Mouse (Mus musculus) intestine, postnatal 0 days (tissue): ENCODE data around the gene H2-Q4. TPM values are rescaled to one million over a fixed set of nuclear protein-coding genes. Genes with fewer than 3 reads are reported as not detected.
A peak's percentile ranks its signal among the peaks of the same experiment; 100 is the strongest.
"Not testable (repeated sequence)": the region's sequence is repeated elsewhere in the genome, so short reads cannot be mapped to it uniquely, and the experiment has no call there.

ENCODE experiments used
- ATAC-seq: fragments of 200-750 bp; cut with Nextera tagmentation; 2 replicates; pipeline ENCODE4 v1.8.0; 2017; ENCODE audit warnings: mild to moderate bottlenecking, moderate TSS enrichment, moderate library complexity
- H3K27ac ChIP-seq: fragments of 300-500 bp; sonication (generic); 2 replicates; pipeline ENCODE4 v1.5.1; 2014; ENCODE audit warnings: mild to moderate bottlenecking, low read depth, low read length, moderate library complexity
- H3K27me3 ChIP-seq: fragments of 300-500 bp; sonication (generic); replicated peaks from 2 replicates; pipeline ENCODE4 v1.6.1; 2014; ENCODE audit warnings: low read length, mixed read lengths; ENCODE audit not compliant: control insufficient read depth, insufficient read depth
- H3K36me3 ChIP-seq: fragments of 300-500 bp; sonication (generic); 2 replicates; pipeline ENCODE4 v1.6.1; 2014; ENCODE audit warnings: mild to moderate bottlenecking, moderate library complexity; ENCODE audit not compliant: control insufficient read depth, insufficient read depth
- H3K4me1 ChIP-seq: fragments of 300-500 bp; sonication (generic); replicated peaks from 2 replicates; pipeline ENCODE4 v1.6.1; 2014; ENCODE audit warnings: antibody characterized with exemption, low read length, mixed read lengths; ENCODE audit not compliant: control insufficient read depth, insufficient read depth
- H3K4me2 ChIP-seq: fragments of 300-500 bp; sonication (generic); replicated peaks from 2 replicates; pipeline ENCODE4 v1.6.1; 2014; ENCODE audit warnings: low read depth, mild to moderate bottlenecking, moderate library complexity
- H3K4me3 ChIP-seq: fragments of 300-500 bp; sonication (generic); 2 replicates; pipeline ENCODE4 v1.5.1; 2014; ENCODE audit warnings: low read depth, low read length
- H3K9ac ChIP-seq: fragments of 300-500 bp; sonication (generic); 2 replicates; pipeline ENCODE4 v1.6.1; 2014; ENCODE audit warnings: mild to moderate bottlenecking, low read depth, low read length
- H3K9me3 ChIP-seq: fragments of 300-500 bp; sonication (generic); 2 replicates; pipeline ENCODE4 v1.6.1; 2016; ENCODE audit warnings: mixed run types; ENCODE audit not compliant: control insufficient read depth
- CTCF ChIP-seq: sonication (generic); IDR thresholded peaks from 2 replicates; pipeline ENCODE4 v1.5.1; 2016; ENCODE audit warnings: low read depth, mild to moderate bottlenecking, control low read depth, antibody characterized with exemption, moderate library complexity
- WGBS: fragments of 180-500 bp; shearing (Covaris S2); extraction: QIAGEN DNeasy Blood & Tissue Kit; methylation state at CpG from one replicate; pipeline ENCODE4 v1.1.7; 2014; 5-methylcytosine and 5-hydroxymethylcytosine counted together
- polyA plus RNA-seq: library from polyadenylated mRNA; unstranded; fragments of >200 nt; fragmentation: Nextera tagmentation; extraction: Ambion mirVana; gene quantifications from 2 replicates; pipeline ENCODE4 v1.2.1, GENCODE M21; 2015

H2-Q4 gene
- polyA plus RNA-seq, 1 experiment from 2014 or later = 14.0 TPM

- Histone ChIP-seq H3K27me3 (no peaks in the 10 kb centered on the region), H3K36me3 (no peaks in the 10 kb centered on the region), H3K4me2 (no peak overlapping the region), H3K27ac (no peak overlapping the region), H3K9me3 (no peaks in the 10 kb centered on the region), H3K4me1 (0 out of 2 replicates have a peak, but pooled peaks cover 3% of the 10 kb centered on the region), H3K4me3 (no peak overlapping the region), H3K9ac (no peak overlapping the region)
- ATAC-seq = no peak
- TF ChIP-seq CTCF = no peak
- WGBS = 83% methylated on average over 2 of the region's 2 CpGs
Observed at GRCm38 (mm10) chr17:35354071-35354470, 25.3 kb upstream of the H2-Q4 start.

- WGBS = 16% methylated on average over 1 of the region's 1 CpGs
- H3K9me3 ChIP-seq = no peaks in the 10 kb centered on the region
- H3K4me1 ChIP-seq = 0 out of 2 replicates have a peak, but pooled peaks cover 3% of the 10 kb centered on the region
- TF ChIP-seq CTCF = no peak
- no peaks in the 10 kb centered on the region for H3K36me3 ChIP-seq
- ATAC-seq = no peak
- H3K4me3 ChIP-seq = no peak overlapping the region
- H3K27me3 ChIP-seq = no peaks in the 10 kb centered on the region
- H3K27ac ChIP-seq = no peak overlapping the region
- H3K4me2 ChIP-seq = no peak overlapping the region
- H3K9ac ChIP-seq = no peak overlapping the region
Observed at GRCm38 (mm10) chr17:35357086-35357485, 22.3 kb upstream of the H2-Q4 start.

- TF ChIP-seq CTCF = no peak
- H3K9me3 ChIP-seq = 0 out of 2 replicates have a peak, but pooled peaks cover 5% of the 10 kb centered on the region
- H3K27me3 ChIP-seq = no peaks in the 10 kb centered on the region
- peak overlapping the region; percentile 79 for H3K4me2 ChIP-seq
- WGBS = 10% methylated on average over 38 of the region's 38 CpGs
- 0 out of 2 replicates have a peak, but pooled peaks cover 3% of the 10 kb centered on the region for H3K4me1 ChIP-seq
- H3K9ac ChIP-seq = no peak overlapping the region
- ATAC-seq = peak; percentile 85
- no peaks in the 10 kb centered on the region for H3K36me3 ChIP-seq
- no peak overlapping the region for H3K27ac ChIP-seq
- peak overlapping the region; percentile 45 for H3K4me3 ChIP-seq
Observed at GRCm38 (mm10) chr17:35358763-35359469, 20.5 kb upstream of the H2-Q4 start.

GRCm38 (mm10) chr17:35359470-35359862, 20.0 kb upstream of the H2-Q4 start:
- Histone ChIP-seq H3K4me1 (0 out of 2 replicates have a peak, but pooled peaks cover 3% of the 10 kb centered on the region), H3K36me3 (no peaks in the 10 kb centered on the region), H3K9ac (no peak overlapping the region), H3K9me3 (0 out of 2 replicates have a peak, but pooled peaks cover 5% of the 10 kb centered on the region), H3K27ac (no peak overlapping the region), H3K27me3 (no peaks in the 10 kb centered on the region), H3K4me2 (peak overlapping the region; percentile 79), H3K4me3 (peak overlapping the region; percentile 45)
- TF ChIP-seq CTCF = no peak
- 0 out of 2 replicates have a peak, but pooled peaks have one; percentile 19 for ATAC-seq
- WGBS = 18% methylated on average over 21 of the region's 21 CpGs

GRCm38 (mm10) chr17:35379729-35380451, 473 bp downstream of the H2-Q4 start:
- Histone ChIP-seq H3K9ac (peak overlapping the region; percentile 85), H3K36me3 (no peaks in the 10 kb centered on the region), H3K4me1 (0 out of 2 replicates have a peak, but pooled peaks cover 4% of the 10 kb centered on the region), H3K4me2 (peak overlapping the region; percentile 99), H3K4me3 (peak overlapping the region; percentile 88), H3K27ac (peak overlapping the region; percentile 80), H3K27me3 (no peaks in the 10 kb centered on the region), H3K9me3 (no peaks in the 10 kb centered on the region)
- WGBS = 1% methylated on average over 70 of the region's 70 CpGs
- TF ChIP-seq CTCF = no peak
- peak; percentile 63 for ATAC-seq

GRCm38 (mm10) chr17:35389796-35390195, 10.4 kb downstream of the H2-Q4 start:
- not testable (repeated sequence) for H3K4me3 ChIP-seq, H3K9me3 ChIP-seq, H3K4me2 ChIP-seq, H3K4me1 ChIP-seq, H3K36me3 ChIP-seq, H3K27me3 ChIP-seq, H3K9ac ChIP-seq, H3K27ac ChIP-seq, ATAC-seq
- TF ChIP-seq CTCF = peak; percentile 70
- 10% methylated on average over 7 of the region's 7 CpGs for WGBS

GRCm38 (mm10) chr17:35392671-35393070, 13.3 kb downstream of the H2-Q4 start:
- 67% methylated on average over 2 of the region's 2 CpGs for WGBS
- not testable (repeated sequence) for H3K9me3 ChIP-seq, H3K4me3 ChIP-seq, ATAC-seq, H3K36me3 ChIP-seq, H3K4me2 ChIP-seq, H3K27me3 ChIP-seq, H3K27ac ChIP-seq, H3K4me1 ChIP-seq, H3K9ac ChIP-seq

GRCm38 (mm10) chr17:35393864-35394800, 14.7 kb downstream of the H2-Q4 start:
- peak overlapping the region; percentile 63 for H3K4me2 ChIP-seq
- peak overlapping the region; percentile 27 for H3K4me3 ChIP-seq
- H3K9me3 ChIP-seq, H3K27ac ChIP-seq, H3K9ac ChIP-seq, H3K36me3 ChIP-seq, H3K4me1 ChIP-seq, H3K27me3 ChIP-seq: not testable (repeated sequence)
- peak; percentile 85 for ATAC-seq
- WGBS = 3% methylated on average over 49 of the region's 75 CpGs
